Mouse (Mus musculus): ENCODE results near the gene Arhgdia. TPM values are rescaled to one million over a fixed set of nuclear protein-coding genes. Genes with fewer than 3 reads are reported as not detected.

The Arhgdia gene
- polyA plus RNA-seq, 1 experiment from 2014 or later = 435 TPM

- ATAC-seq (ENCODE audit: low FRiP score) (no peak), DNase-seq (ENCODE audit: low spot score) (no peak)
- no peaks in the 10 kb centered on the region for H3K9me3 ChIP-seq (ENCODE audit: control insufficient read depth, low read length)
- H3K27me3 ChIP-seq (ENCODE audit: control insufficient read depth, insufficient read depth, low read length) = no peaks in the 10 kb centered on the region
- peaks cover 30% of the 10 kb centered on the region for H3K4me1 ChIP-seq (replicated peaks; ENCODE audit: control insufficient read depth, insufficient read depth, low read length)
- peaks cover 38% of the 10 kb centered on the region for H3K36me3 ChIP-seq (replicated peaks; ENCODE audit: control insufficient read depth, insufficient read depth)
- no peak overlapping the region for H3K4me2 ChIP-seq (replicated peaks)
- H3K4me3 ChIP-seq (replicated peaks; ENCODE audit: low read length) = no peak overlapping the region
- no peak overlapping the region for H3K27ac ChIP-seq
- no peak overlapping the region for H3K9ac ChIP-seq
Measured at GRCm38 (mm10) chr11:120575940-120576339, 5.5 kb downstream of the Arhgdia start.

- no peak for ATAC-seq (ENCODE audit: low FRiP score)
- no peak overlapping the region for H3K9ac ChIP-seq
- WGBS = 86% methylated on average over 2 of the region's 2 CpGs
Measured at GRCm38 (mm10) chr11:120575046-120575445, 6.4 kb downstream of the Arhgdia start.

GRCm38 (mm10) chr11:120574278-120574600 lies 7.2 kb downstream of the Arhgdia start:
- Histone ChIP-seq H3K27me3 (ENCODE audit: control insufficient read depth, insufficient read depth, low read length) (no peaks in the 10 kb centered on the region), H3K36me3 (replicated peaks; ENCODE audit: control insufficient read depth, insufficient read depth) (peaks cover 48% of the 10 kb centered on the region), H3K4me3 (replicated peaks; ENCODE audit: low read length) (peak overlapping the region; percentile 63; the same call in 1 of the 2 replicates), H3K9ac (peak overlapping the region; percentile 83), H3K9me3 (ENCODE audit: control insufficient read depth, low read length) (no peaks in the 10 kb centered on the region), H3K27ac (no peak overlapping the region), H3K4me2 (replicated peaks) (peak overlapping the region; percentile 96), H3K4me1 (replicated peaks; ENCODE audit: control insufficient read depth, insufficient read depth, low read length) (peaks cover 22% of the 10 kb centered on the region)
- DNase-seq (ENCODE audit: low spot score) (no peak), ATAC-seq (ENCODE audit: low FRiP score) (no peak)
- 40% methylated on average over 5 of the region's 5 CpGs for WGBS

More at GRCm38 (mm10) chr11:120575046-120575445, 6.4 kb downstream of the Arhgdia start:
- Histone ChIP-seq H3K27me3 (ENCODE audit: control insufficient read depth, insufficient read depth, low read length) (no peaks in the 10 kb centered on the region), H3K4me2 (replicated peaks) (no peak overlapping the region), H3K9me3 (ENCODE audit: control insufficient read depth, low read length) (no peaks in the 10 kb centered on the region), H3K4me1 (replicated peaks; ENCODE audit: control insufficient read depth, insufficient read depth, low read length) (peaks cover 25% of the 10 kb centered on the region), H3K36me3 (replicated peaks; ENCODE audit: control insufficient read depth, insufficient read depth) (peaks cover 47% of the 10 kb centered on the region), H3K27ac (no peak overlapping the region), H3K4me3 (replicated peaks; ENCODE audit: low read length) (no peak overlapping the region)
- no peak for DNase-seq (ENCODE audit: low spot score)

GRCm38 (mm10) chr11:120573585-120574277 lies 7.7 kb downstream of the Arhgdia start:
- Histone ChIP-seq H3K4me3 (replicated peaks; ENCODE audit: low read length) (peak overlapping the region; percentile 63), H3K36me3 (replicated peaks; ENCODE audit: control insufficient read depth, insufficient read depth) (peaks cover 47% of the 10 kb centered on the region), H3K9ac (peak overlapping the region; percentile 83), H3K4me1 (replicated peaks; ENCODE audit: control insufficient read depth, insufficient read depth, low read length) (peaks cover 22% of the 10 kb centered on the region), H3K9me3 (ENCODE audit: control insufficient read depth, low read length) (no peaks in the 10 kb centered on the region), H3K4me2 (replicated peaks) (peak overlapping the region; percentile 96), H3K27me3 (ENCODE audit: control insufficient read depth, insufficient read depth, low read length) (no peaks in the 10 kb centered on the region), H3K27ac (peak overlapping the region; percentile 87)
- ATAC-seq (ENCODE audit: low FRiP score) = no peak
- DNase-seq (ENCODE audit: low spot score) = no peak
- under 1% methylated on average over 23 of the region's 23 CpGs for WGBS

GRCm38 (mm10) chr11:120572752-120573584 lies 8.5 kb downstream of the Arhgdia start, which contains the start of gene P4hb:
P4hb (minus strand) TSS chr11:120573253.
- Histone ChIP-seq H3K4me1 (replicated peaks; ENCODE audit: control insufficient read depth, insufficient read depth, low read length) (peaks cover 22% of the 10 kb centered on the region), H3K4me2 (replicated peaks) (peak within 1 kb of the TSS; percentile 96), H3K36me3 (replicated peaks; ENCODE audit: control insufficient read depth, insufficient read depth) (peaks cover 47% of the 10 kb centered on the region), H3K27me3 (ENCODE audit: control insufficient read depth, insufficient read depth, low read length) (no peaks in the 10 kb centered on the region), H3K9me3 (ENCODE audit: control insufficient read depth, low read length) (no peaks in the 10 kb centered on the region), H3K4me3 (replicated peaks; ENCODE audit: low read length) (peak within 1 kb of the TSS; percentile 63), H3K27ac (peak within 1 kb of the TSS; percentile 87), H3K9ac (peak within 1 kb of the TSS; percentile 84)
- ATAC-seq (ENCODE audit: low FRiP score) (peak; percentile 97), DNase-seq (ENCODE audit: low spot score) (peak; percentile 99)
- whole genome bisulfite sequencing = under 1% methylated on average over 94 of the region's 94 CpGs

- Histone ChIP-seq H3K4me3 (replicated peaks; ENCODE audit: low read length) (peak overlapping the region; percentile 63), H3K9me3 (ENCODE audit: control insufficient read depth, low read length) (no peaks in the 10 kb centered on the region), H3K27ac (peak overlapping the region; percentile 87), H3K27me3 (ENCODE audit: control insufficient read depth, insufficient read depth, low read length) (no peaks in the 10 kb centered on the region), H3K4me2 (replicated peaks) (peak overlapping the region; percentile 73), H3K9ac (peak overlapping the region; percentile 84), H3K36me3 (replicated peaks; ENCODE audit: control insufficient read depth, insufficient read depth) (peaks cover 47% of the 10 kb centered on the region), H3K4me1 (replicated peaks; ENCODE audit: control insufficient read depth, insufficient read depth, low read length) (peaks cover 22% of the 10 kb centered on the region)
- DNase-seq (ENCODE audit: low spot score) = no peak
- ATAC-seq (ENCODE audit: low FRiP score) = no peak; the same call in 1 of the 2 replicates
- under 1% methylated on average over 18 of the region's 24 CpGs for WGBS
Measured at GRCm38 (mm10) chr11:120572417-120572751, 9.0 kb downstream of the Arhgdia start.

- H3K4me1 ChIP-seq (replicated peaks; ENCODE audit: control insufficient read depth, insufficient read depth, low read length) = peaks cover 22% of the 10 kb centered on the region
- no peaks in the 10 kb centered on the region for H3K9me3 ChIP-seq (ENCODE audit: control insufficient read depth, low read length)
- no peak for DNase-seq (ENCODE audit: low spot score)
- 15% methylated on average over 11 of the region's 11 CpGs for WGBS
- peak overlapping the region; percentile 84 for H3K9ac ChIP-seq
- H3K4me2 ChIP-seq (replicated peaks) = peak overlapping the region; percentile 73
- H3K4me3 ChIP-seq (replicated peaks; ENCODE audit: low read length) = peak overlapping the region; percentile 63
- peak overlapping the region; percentile 87 for H3K27ac ChIP-seq
- H3K36me3 ChIP-seq (replicated peaks; ENCODE audit: control insufficient read depth, insufficient read depth) = peaks cover 47% of the 10 kb centered on the region
- no peak for ATAC-seq (ENCODE audit: low FRiP score)
- no peaks in the 10 kb centered on the region for H3K27me3 ChIP-seq (ENCODE audit: control insufficient read depth, insufficient read depth, low read length)
Measured at GRCm38 (mm10) chr11:120571754-120572416, 9.5 kb downstream of the Arhgdia start.

GRCm38 (mm10) chr11:120571122-120571521 lies 10.3 kb downstream of the Arhgdia start:
- ATAC-seq (ENCODE audit: low FRiP score) (no peak), DNase-seq (ENCODE audit: low spot score) (no peak)
- no peak overlapping the region for H3K4me3 ChIP-seq (replicated peaks; ENCODE audit: low read length)
- H3K4me2 ChIP-seq (replicated peaks) = peak overlapping the region; percentile 73
- H3K4me1 ChIP-seq (replicated peaks; ENCODE audit: control insufficient read depth, insufficient read depth, low read length) = peaks cover 22% of the 10 kb centered on the region
- H3K9ac ChIP-seq = no peak overlapping the region
- no peaks in the 10 kb centered on the region for H3K27me3 ChIP-seq (ENCODE audit: control insufficient read depth, insufficient read depth, low read length)
- H3K36me3 ChIP-seq (replicated peaks; ENCODE audit: control insufficient read depth, insufficient read depth) = peaks cover 53% of the 10 kb centered on the region
- H3K27ac ChIP-seq = no peak overlapping the region
- 82% methylated on average over 3 of the region's 3 CpGs for WGBS
- H3K9me3 ChIP-seq (ENCODE audit: control insufficient read depth, low read length) = no peaks in the 10 kb centered on the region

- no peak for DNase-seq (ENCODE audit: low spot score)
- H3K27me3 ChIP-seq (ENCODE audit: control insufficient read depth, insufficient read depth, low read length) = no peaks in the 10 kb centered on the region
- 98% methylated on average over 6 of the region's 6 CpGs for WGBS
- H3K9ac ChIP-seq = no peak overlapping the region
- no peak overlapping the region for H3K4me2 ChIP-seq (replicated peaks)
- H3K9me3 ChIP-seq (ENCODE audit: control insufficient read depth, low read length) = no peaks in the 10 kb centered on the region
- ATAC-seq (ENCODE audit: low FRiP score) = no peak
- H3K4me1 ChIP-seq (replicated peaks; ENCODE audit: control insufficient read depth, insufficient read depth, low read length) = peaks cover 12% of the 10 kb centered on the region
- peaks cover 81% of the 10 kb centered on the region for H3K36me3 ChIP-seq (replicated peaks; ENCODE audit: control insufficient read depth, insufficient read depth)
- no peak overlapping the region for H3K27ac ChIP-seq
- no peak overlapping the region for H3K4me3 ChIP-seq (replicated peaks; ENCODE audit: low read length)
Measured at GRCm38 (mm10) chr11:120568324-120568723, 13.1 kb downstream of the Arhgdia start.

Data from hindbrain, embryonic 14.5 days (tissue).